Mouse (Mus musculus): Measurements from ENCODE around the gene Atl3. TPM values are rescaled to one million over a fixed set of nuclear protein-coding genes. Genes with fewer than 3 reads are reported as not detected.

Gene Atl3
- total RNA-seq (2023), result 53.0 TPM

DNA sequence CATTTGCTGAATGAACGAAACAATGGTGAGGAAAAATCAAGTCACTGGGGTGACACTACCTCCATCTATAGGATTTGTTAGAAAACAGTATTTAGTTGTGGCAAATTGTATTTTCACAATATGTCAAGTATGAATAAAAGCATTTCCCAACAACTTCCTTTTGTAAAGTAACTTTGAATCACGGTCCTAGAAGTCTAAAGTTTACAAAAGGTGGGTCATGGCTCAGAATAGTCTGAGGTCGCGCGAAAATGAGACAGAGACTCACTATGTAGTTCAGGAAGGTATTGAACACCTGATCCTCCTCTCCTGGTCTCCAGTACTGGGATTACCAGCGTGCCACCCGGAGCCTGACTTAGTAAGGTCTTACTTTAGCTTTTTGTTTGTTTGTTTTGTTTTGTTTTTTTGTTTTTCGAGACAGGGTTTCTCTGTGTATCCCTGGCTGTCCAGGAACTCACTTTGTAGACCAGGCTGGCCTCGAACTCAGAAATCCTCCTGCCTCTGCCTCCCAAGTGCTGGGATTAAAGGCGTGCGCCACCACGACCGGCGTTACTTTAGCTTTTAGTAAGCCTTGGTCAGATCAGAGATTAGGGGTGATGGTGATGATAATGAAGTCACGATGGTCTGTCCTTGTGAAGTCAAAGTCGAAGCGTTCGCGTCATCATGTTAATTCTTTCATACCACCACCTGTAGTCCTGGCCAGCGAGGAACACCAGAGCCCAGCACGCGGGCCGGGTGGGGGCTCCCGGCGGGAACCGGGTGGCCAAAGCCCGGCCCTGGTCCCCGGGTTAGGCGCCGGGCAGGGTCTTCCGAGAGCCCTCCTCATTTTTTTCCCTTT, at the start of gene Atl3:
Atl3 (plus strand) TSS at position 689 of the 835 bp plus-strand sequence.

DNA sequence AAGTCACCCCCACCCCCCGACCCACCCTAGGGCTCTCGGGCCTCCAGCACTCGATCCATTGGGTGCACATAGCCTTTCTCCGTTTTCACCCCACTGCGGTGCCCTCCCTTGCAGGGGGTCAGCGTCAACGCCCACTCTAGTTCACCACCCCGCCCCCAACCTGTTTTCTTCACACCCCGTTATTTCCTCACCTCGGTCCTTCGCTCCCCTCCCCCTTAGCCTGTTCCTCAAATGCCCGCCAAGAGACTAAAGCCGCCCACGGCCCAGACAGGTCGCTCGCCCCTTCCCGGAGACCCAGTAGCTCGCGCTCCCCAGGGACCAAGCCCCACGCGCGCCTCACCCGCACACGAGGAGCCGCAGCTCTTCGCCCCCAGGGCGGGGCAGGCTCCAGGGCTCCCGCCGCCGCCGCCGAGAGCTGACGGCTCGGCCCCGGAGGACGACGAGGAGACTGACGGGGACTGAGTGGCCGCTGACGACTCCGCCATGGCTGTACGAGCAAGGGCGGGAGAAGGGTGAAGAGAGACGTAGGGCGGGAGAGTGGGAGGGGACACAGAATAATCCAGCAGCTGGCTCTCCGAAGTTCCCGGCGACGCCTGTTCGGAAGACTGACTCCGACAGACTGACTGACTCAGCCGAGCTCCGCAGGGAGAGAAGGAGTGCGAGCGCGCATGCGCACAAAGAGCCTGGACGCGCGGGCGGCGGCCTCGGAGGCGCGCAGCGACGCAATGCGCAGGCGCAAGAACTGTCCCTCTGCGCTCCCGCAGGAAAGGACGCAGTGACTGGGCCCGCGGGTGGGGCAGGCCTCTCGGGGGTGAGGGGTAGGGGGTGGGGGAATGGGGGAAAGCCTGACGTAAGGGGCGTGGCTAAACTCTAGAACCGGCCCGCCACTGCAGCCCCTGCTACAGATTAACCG, 11.0 kb upstream of the Atl3 start, which contains the start of gene Rtn3:
Rtn3 (minus strand) TSS at position 683 of the 913 bp plus-strand sequence.

DNA sequence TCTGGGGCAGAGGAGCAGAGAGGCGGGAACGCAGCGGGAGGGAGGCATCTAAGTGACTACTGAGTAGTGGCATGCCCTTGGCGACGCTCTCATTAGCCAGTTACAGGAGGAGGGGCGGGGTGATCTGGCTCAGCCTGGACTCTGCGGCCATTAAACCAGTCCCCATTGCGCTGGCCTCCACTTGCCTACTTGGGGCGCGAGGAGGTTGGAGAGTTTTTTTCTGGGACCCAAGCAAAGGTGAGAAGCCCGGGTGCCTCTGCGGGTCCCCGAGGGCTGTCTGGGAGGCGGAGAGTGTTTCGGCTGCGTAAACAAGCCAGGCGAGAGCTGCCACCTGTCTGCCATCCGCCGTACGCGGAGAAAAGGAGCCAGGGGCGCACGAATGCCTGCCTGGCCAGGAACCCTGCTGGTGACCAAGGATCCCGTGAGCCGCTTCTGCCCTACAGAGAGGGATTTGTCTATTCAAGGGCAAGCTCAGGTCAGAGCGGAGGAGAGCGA, 63.5 kb downstream of the Atl3 start, which contains the start of gene Pla2g16:
Pla2g16 (plus strand) TSS at position 132 of the 495 bp plus-strand sequence.

Other genes starting within 250 kb of the Atl3 start
- 1.7 TPM for gene Rcor2, start 226.7 kb upstream of the Atl3 start, total RNA-seq (2023)
- gene Mark2, start 152.2 kb upstream of the Atl3 start, total RNA-seq (2023), result 233 TPM
- 28.0 TPM for gene Spindoc, start 111.0 kb upstream of the Atl3 start, total RNA-seq (2023)
- gene 2700081O15Rik, start 76.4 kb upstream of the Atl3 start, total RNA-seq (2023), result 1.5 TPM
- gene Rtn3, start 10.8 kb upstream of the Atl3 start, total RNA-seq (2023), result 43.4 TPM
- 19.3 TPM for gene Pla2g16, start 63.4 kb downstream of the Atl3 start, total RNA-seq (2023)
- not detected for gene Lgals12, start 113.2 kb downstream of the Atl3 start, total RNA-seq (2023)
- gene Hrasls5, start 118.5 kb downstream of the Atl3 start, total RNA-seq (2023), result 0.56 TPM
- gene Slc22a19, start 217.3 kb downstream of the Atl3 start, total RNA-seq (2023), result not detected

All from CD4-positive naive resting alpha-beta T cell, adult 76 days (primary cell).